Mouse (Mus musculus) olfactory bulb, adult 2 months (tissue): ENCODE measurements around the gene Hsdl1.

ENCODE experiments used
- CTCF ChIP-seq: fragments of 200-500 bp; IDR thresholded peaks from 2 replicates; pipeline ENCODE4 v1.5.1; 2012; ENCODE audit warnings: low read depth, mild to moderate bottlenecking, low read length, moderate library complexity; ENCODE audit not compliant: insufficient read depth
- POLR2A ChIP-seq: fragments of 200-500 bp; IDR thresholded peaks from 2 replicates; pipeline ENCODE4 v1.6.1; 2012; ENCODE audit warnings: mild to moderate bottlenecking, low read depth, low read length, moderate library complexity; ENCODE audit not compliant: insufficient read depth

DNA sequence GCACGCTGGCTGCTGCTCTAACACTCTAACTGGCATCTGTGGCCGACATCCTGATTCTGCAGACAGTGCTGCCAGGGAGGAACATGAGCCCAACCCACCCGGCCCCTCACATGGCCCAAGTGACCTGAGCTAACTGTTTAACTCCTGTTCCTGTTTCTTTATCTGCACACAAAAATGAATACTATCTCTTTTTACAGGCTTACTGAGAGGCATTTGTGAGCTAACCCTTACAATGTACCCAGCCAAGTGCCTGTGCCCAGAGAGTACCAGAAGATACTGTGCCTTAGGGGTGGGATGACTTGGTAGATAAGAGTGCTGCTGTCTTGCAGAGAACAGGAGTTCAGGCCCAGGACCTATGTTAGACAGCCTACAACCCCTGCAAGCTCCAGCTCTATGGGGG is 60.0 kb downstream of the Hsdl1 start:
- TF ChIP-seq POLR2A (no peak), CTCF (no peak)
